Mouse (Mus musculus): Measurements from ENCODE around the gene H2-T23. TPM values are rescaled to one million over a fixed set of nuclear protein-coding genes. Genes with fewer than 3 reads are reported as not detected.
"Not testable (repeated sequence)": the region's sequence is repeated elsewhere in the genome, so short reads cannot be mapped to it uniquely, and the experiment has no call there.

Gene H2-T23
- polyA plus RNA-seq, 1 experiment from 2014 or later = 5.5 TPM

DNA sequence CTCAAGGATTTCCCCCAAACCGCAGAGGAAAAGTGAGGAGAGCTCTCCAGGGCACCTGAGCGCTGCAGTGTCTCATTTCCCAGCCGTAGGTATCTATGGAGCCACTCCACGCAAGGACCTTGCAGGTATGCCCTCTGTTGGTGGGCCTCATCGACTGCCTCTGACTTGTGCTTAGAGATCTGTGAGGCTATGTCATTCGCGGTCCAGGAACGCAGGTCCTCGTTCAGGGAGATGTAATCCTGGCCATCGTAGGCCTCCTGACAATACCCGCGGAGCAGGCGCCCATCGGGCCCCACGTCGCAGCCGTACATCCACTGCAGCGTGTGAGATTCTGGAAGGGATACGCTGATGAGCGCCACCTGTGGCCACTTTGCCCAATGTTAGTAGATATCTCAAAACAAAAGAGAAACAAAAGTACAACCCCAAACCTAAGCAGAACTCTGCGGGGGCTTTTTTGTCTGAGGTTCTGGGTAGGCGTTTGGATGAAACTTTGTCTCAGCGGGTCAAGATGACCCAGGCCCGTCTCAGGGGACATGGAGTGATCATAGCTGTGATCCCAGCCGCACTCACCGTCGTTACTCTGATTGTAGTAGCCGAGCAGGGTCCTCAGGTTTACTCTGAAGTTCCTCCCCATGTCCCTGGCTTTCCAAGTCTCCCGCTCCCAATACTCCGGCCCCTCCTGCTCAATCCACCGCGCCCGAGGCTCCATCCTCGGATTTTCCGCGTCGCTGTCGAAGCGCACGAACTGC is 898 bp downstream of the H2-T23 start:
- H3K4me1 ChIP-seq; H3K36me3 ChIP-seq (replicated peaks); H3K9me3 ChIP-seq; H3K27ac ChIP-seq: not testable (repeated sequence)
- Histone ChIP-seq H3K4me2 (peak overlapping the region; percentile 83), H3K4me3 (replicated peaks) (peak overlapping the region; percentile 48), H3K9ac (peak overlapping the region; percentile 65), H3K27me3 (peaks cover 11% of the 10 kb centered on the region; the same call in 1 of the 2 replicates)
- peak; percentile 51 for ATAC-seq (ENCODE audit: low FRiP score)
- WGBS = 2% methylated on average over 40 of the region's 40 CpGs

DNA sequence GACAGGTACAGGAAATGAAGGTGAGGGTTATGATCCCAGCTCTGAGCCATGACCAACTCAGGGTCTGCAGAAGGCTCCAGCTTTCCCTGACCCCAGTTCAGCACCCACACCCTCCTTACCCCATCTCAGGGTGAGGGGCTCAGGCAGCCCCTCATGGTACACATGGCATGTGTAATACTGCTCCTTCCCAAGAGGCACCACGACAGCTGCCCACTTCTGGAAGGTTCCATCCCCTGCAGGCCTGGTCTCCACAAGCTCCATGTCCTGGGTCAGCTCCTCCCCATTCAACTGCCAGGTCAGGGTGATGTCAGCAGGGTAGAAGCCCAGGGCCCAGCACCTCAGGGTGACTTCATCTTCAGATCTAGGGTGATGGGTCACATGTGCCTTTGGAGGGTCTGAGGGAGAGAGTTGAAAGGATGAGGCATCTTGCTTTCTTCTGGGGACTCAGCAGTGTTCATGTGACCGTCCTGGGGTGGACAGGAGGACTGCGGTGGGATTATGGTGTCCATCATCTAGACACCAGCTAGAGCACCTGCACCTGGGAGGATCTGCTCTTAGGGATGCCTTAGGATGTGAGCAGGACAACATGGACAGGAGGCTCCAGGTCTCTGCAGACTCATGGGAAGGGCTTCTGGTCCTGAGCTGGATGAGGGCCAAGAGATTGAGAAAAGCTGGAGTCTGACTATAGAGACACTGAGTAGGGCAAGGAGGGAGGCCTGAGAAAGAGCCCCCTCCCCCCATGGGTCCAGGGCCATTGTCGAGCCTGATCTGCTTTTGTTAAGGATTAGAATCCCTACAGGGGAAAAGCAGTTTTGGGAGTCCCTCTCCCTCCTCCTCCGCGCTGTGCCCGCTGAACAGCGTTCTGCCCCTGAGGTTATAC is 1.7 kb downstream of the H2-T23 start:
- not testable (repeated sequence) for H3K9me3 ChIP-seq; ATAC-seq (ENCODE audit: low FRiP score); H3K27ac ChIP-seq; H3K36me3 ChIP-seq (replicated peaks); H3K4me1 ChIP-seq
- Histone ChIP-seq H3K27me3 (peaks cover 11% of the 10 kb centered on the region; the same call in 1 of the 2 replicates), H3K9ac (peak overlapping the region; percentile 40), H3K4me2 (peak overlapping the region; percentile 83), H3K4me3 (replicated peaks) (peak overlapping the region; percentile 48)
- 42% methylated on average over 8 of the region's 8 CpGs for WGBS

DNA sequence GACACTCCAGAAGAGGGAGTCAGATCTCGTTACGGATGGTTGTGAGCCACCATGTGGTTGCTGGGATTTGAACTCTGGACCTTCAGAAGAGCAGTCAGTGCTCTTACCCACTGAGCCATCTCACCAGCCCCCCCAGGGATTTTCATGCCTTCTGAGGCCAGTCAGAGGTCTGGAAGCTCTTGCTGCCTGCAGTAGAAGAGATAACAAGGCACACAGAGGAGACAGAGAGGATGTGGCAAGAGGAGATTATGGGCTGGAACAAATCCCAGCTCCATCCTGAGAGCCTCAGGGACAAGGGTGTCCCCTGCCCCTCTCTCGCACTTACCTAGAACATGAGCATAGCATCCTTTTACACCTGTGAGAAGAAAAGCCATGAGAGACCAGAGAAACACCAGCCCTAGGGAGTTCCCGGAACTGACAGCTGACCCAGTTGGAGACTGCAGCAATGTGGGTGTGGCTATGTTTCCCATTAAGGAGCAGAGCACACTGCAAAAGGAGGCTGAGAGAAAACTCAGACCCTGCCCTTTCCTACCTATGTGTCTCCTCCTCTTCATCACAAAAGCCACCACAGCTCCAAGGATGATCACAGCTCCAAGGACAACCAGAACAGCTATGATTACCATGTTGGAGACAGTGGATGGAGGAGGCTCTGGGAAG is 2.5 kb downstream of the H2-T23 start:
- not testable (repeated sequence) for H3K9ac ChIP-seq; H3K4me2 ChIP-seq; H3K9me3 ChIP-seq; H3K4me3 ChIP-seq (replicated peaks); H3K36me3 ChIP-seq (replicated peaks); H3K4me1 ChIP-seq; ATAC-seq (ENCODE audit: low FRiP score); H3K27ac ChIP-seq
- 90% methylated on average over 4 of the region's 4 CpGs for WGBS
- H3K27me3 ChIP-seq = peaks cover 11% of the 10 kb centered on the region; the same call in 1 of the 2 replicates

DNA sequence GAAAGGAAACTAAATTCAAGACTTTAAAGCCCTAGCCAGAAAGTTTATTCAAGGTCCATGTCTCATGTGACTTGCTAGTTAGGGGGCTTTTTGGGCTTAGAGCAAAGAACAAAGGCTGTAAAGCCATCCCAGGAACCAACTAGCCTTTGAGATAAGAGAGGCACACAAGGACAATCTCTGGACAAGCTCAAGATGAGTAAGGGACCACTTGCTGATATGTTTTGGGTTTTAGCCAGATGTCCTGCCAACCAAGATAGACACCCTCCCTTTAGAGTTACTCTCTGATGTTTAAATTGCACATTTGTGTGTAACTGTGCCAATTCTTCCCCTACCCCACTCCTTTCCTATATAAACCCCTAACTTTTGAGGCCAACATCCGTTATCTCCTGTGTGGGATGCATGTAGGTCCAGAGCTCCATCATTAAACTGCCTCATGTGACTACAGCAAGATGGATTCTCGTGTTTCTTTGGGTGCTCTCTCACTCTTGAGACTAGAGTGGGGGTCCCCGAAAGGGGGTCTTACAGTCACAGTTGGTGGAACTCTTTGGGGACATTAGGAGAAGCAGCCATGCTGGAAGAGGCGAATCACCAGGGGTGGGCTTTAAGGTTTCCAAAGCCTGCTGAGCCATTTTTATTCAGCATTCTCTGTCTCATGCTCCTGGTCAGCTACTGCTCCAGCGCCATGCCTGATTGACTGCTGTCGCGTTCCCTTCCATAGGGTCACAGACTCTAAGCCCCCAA is 3.6 kb downstream of the H2-T23 start:
- H3K4me2 ChIP-seq = no peak overlapping the region
- H3K9me3 ChIP-seq = no peaks in the 10 kb centered on the region
- H3K9ac ChIP-seq = no peak overlapping the region
- 86% methylated on average over 7 of the region's 7 CpGs for WGBS
- H3K27ac ChIP-seq = no peak overlapping the region
- no peak for ATAC-seq (ENCODE audit: low FRiP score)
- no peaks in the 10 kb centered on the region for H3K36me3 ChIP-seq (replicated peaks)
- H3K4me1 ChIP-seq = peaks cover 4% of the 10 kb centered on the region
- H3K27me3 ChIP-seq = peaks cover 11% of the 10 kb centered on the region; the same call in 1 of the 2 replicates
- no peak overlapping the region for H3K4me3 ChIP-seq (replicated peaks)

DNA sequence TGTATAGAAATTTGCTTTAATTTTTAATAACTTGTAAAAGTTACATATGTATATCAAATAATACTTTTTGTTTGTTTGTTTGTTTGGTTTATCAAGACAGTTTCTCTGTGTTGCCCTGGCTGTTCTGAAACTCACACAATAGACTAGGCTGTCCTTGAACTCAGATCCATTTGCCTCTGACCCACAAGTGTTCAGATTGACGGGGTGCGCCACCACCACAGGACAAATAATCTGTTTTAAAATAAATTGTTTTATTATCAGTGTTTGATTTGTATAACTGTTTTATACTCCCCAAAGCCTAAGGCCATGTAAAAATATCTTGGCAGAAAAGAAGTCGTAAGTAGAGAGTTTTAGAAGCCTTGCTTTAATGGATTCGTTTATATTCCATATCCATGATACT is 5.0 kb downstream of the H2-T23 start:
- Histone ChIP-seq H3K9me3 (no peaks in the 10 kb centered on the region), H3K4me3 (replicated peaks) (no peak overlapping the region), H3K36me3 (replicated peaks) (no peaks in the 10 kb centered on the region), H3K9ac (no peak overlapping the region), H3K4me2 (no peak overlapping the region), H3K4me1 (peaks cover 4% of the 10 kb centered on the region), H3K27me3 (peaks cover 10% of the 10 kb centered on the region; the same call in 1 of the 2 replicates), H3K27ac (no peak overlapping the region)
- ATAC-seq (ENCODE audit: low FRiP score) = no peak
- 95% methylated on average over 4 of the region's 4 CpGs for WGBS

DNA sequence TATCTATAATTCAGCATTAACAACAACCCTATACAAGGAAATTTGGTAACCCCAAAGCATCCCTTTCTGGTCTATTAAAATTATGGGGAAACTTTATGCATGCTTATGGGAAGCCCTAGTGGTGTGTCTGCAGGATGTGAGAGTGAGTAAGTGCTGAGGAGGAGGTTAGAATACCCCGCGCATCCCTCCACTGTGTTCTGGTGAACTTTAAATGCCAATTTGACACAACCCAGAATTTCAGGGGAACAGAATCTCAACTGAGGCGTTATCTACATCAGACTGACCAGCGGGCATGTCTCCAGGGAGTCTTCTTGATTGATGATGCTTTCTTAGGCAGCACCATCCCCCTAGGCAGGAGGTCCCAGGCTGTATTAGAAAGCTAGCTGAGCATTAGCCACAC is 6.8 kb downstream of the H2-T23 start:
- 87% methylated on average over 4 of the region's 4 CpGs for WGBS
- no peak for ATAC-seq (ENCODE audit: low FRiP score)
- H3K9me3 ChIP-seq = no peaks in the 10 kb centered on the region

DNA sequence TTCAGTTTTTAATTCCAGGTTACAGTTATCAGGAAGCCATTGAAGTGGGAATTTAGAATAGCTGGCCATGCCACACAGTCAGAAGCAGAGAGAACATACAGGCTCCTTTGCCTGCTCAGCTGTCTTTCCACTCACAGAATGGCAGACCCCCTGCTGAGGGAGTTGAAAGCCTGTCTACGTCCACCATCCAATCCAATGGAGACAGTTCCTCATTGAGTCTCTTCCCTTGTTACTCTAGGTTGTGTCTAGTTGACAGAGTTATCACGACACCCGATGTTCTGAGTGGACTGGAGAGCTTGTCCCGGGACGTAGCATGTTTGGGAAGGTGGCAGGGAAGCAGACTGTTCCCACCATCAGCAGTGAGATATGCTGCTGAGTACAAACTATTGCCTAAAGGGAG is 7.5 kb downstream of the H2-T23 start:
- H3K9ac ChIP-seq = no peak overlapping the region
- no peak overlapping the region for H3K4me3 ChIP-seq (replicated peaks)
- H3K27me3 ChIP-seq = no peaks in the 10 kb centered on the region
- H3K36me3 ChIP-seq (replicated peaks) = no peaks in the 10 kb centered on the region
- no peak for ATAC-seq (ENCODE audit: low FRiP score)
- no peaks in the 10 kb centered on the region for H3K9me3 ChIP-seq
- no peak overlapping the region for H3K4me2 ChIP-seq
- H3K27ac ChIP-seq = no peak overlapping the region
- 66% methylated on average over 5 of the region's 5 CpGs for WGBS
- H3K4me1 ChIP-seq = 0 out of 2 replicates have a peak, but pooled peaks cover 6% of the 10 kb centered on the region

More for the DNA sequence above, 6.8 kb downstream of the H2-T23 start:
- Histone ChIP-seq H3K9ac (no peak overlapping the region), H3K27me3 (no peaks in the 10 kb centered on the region), H3K4me2 (no peak overlapping the region), H3K27ac (no peak overlapping the region), H3K36me3 (replicated peaks) (no peaks in the 10 kb centered on the region), H3K4me3 (replicated peaks) (no peak overlapping the region), H3K4me1 (0 out of 2 replicates have a peak, but pooled peaks cover 3% of the 10 kb centered on the region)

DNA sequence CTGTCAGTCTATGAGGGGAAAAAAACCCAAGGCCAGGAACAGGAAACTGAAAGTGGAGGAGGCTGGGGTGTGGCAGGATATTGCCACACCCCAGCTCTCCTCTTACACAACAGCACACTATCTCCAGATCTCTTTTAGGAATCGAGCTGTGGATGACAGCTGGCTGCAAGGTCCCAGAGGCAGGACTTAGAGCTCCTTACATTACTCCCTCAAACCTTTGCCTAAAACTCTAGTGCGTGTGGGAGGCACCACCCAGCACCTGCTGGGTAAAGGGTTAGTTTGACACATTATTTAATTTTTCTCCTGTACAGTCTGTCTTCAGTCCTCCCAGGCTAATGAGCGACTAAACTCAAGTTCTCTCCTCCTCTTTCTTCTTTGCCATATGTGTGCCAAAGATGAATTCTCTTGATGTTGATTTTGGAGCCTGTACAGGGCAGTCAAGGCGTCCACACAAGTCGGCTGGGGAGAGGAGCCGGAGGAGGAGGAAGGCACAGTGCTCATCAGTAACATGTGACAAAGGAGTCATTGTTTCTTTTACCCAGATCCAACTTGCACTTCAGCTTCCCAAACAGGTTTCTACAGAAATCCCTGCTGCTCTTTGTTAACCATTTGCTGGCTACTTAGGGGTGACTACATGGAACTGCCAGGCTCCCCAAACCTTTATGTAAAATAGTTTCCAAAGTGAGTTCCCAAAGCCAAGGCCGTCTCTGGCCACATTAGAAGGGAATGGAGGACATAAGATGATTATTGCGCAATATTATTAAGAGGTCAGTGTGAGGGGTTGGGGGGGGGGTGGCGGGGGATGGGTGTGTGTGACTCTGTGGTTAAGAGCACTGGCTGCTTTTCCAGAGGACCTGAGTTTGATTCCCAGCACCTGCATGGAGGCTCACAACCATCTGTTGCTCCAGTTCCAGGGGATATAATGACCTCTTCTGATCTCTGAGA is 8.7 kb downstream of the H2-T23 start:
- no peaks in the 10 kb centered on the region for H3K36me3 ChIP-seq (replicated peaks)
- 68% methylated on average over 9 of the region's 9 CpGs for WGBS
- no peak overlapping the region for H3K4me3 ChIP-seq (replicated peaks)
- ATAC-seq (ENCODE audit: low FRiP score) = no peak
- H3K9ac ChIP-seq = no peak overlapping the region
- H3K27ac ChIP-seq = no peak overlapping the region
- no peaks in the 10 kb centered on the region for H3K9me3 ChIP-seq
- no peaks in the 10 kb centered on the region for H3K27me3 ChIP-seq
- H3K4me1 ChIP-seq = 0 out of 2 replicates have a peak, but pooled peaks cover 6% of the 10 kb centered on the region
- H3K4me2 ChIP-seq = no peak overlapping the region

DNA sequence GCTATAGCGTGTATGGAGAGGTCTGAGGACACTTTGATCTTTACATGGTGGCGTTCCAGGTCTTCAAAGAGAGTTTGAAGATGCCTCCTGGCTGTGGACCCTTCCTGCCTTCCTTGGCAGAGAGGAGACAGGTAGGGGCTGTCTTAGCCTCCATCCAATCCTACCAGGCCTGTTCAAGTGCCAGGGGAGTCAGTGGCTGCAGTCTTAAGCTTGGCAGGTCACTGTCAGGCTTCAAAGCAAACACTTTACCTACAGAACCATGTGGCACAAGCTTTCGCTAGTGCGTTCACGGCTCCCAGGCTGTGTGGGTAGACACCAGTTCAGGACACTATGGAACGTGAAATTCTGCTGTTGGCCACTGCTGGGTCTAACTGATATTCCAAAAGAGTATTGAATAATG is 9.7 kb downstream of the H2-T23 start:
- ATAC-seq (ENCODE audit: low FRiP score) = no peak
- no peak overlapping the region for H3K27ac ChIP-seq
- no peak overlapping the region for H3K4me3 ChIP-seq (replicated peaks)
- 91% methylated on average over 6 of the region's 6 CpGs for WGBS
- H3K9ac ChIP-seq = no peak overlapping the region
- H3K4me2 ChIP-seq = no peak overlapping the region
- H3K27me3 ChIP-seq = no peaks in the 10 kb centered on the region
- H3K36me3 ChIP-seq (replicated peaks) = no peaks in the 10 kb centered on the region
- no peaks in the 10 kb centered on the region for H3K9me3 ChIP-seq
- 0 out of 2 replicates have a peak, but pooled peaks cover 6% of the 10 kb centered on the region for H3K4me1 ChIP-seq

DNA sequence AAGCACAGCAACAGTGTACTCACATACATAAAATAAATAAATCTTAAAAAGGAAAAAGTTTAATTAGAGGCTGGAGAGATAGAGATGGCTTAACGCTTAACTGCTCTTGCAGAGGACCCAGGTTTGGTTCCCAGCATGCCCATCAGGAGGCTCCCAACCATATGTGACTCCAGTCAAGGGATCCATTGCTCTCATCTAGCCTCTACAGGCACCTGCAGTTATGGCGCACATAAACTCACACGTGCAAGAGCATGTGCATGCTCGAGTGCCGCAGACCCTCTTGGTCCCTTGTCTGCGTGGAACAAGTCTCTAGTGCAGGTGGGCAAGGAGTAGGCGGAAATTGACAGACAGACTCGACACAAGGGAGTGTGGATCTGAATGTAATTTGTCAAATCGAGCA is 10.6 kb downstream of the H2-T23 start:
- no peak for ATAC-seq (ENCODE audit: low FRiP score)
- WGBS = 95% methylated on average over 9 of the region's 9 CpGs

DNA sequence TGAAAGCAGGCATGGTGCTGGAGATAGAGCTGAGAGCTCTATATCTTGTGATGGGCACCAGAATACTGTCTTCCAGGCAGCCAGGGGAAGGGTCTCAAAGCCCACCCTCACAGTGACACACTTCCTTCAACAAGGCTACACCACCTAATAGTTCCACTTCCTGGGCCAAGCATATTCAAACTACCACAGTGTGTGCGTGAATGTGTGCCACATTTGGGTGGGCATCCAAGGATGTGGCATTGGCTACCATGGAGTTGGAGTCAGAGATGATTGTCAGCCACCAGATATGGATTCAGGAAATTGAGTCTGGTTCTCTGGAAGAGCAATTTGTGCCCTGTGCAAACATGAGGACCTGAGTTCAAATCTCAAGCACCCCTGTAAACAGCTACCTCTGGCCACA is 11.3 kb downstream of the H2-T23 start:
- Histone ChIP-seq H3K9ac (no peak overlapping the region), H3K4me1 (0 out of 2 replicates have a peak, but pooled peaks cover 6% of the 10 kb centered on the region), H3K9me3 (no peaks in the 10 kb centered on the region), H3K27ac (no peak overlapping the region), H3K36me3 (replicated peaks) (no peaks in the 10 kb centered on the region; the same call in 1 of the 2 replicates), H3K4me3 (replicated peaks) (no peak overlapping the region), H3K27me3 (no peaks in the 10 kb centered on the region), H3K4me2 (no peak overlapping the region)
- ATAC-seq (ENCODE audit: low FRiP score) = no peak
- 93% methylated on average over 1 of the region's 1 CpGs for WGBS

More for the DNA sequence above, 10.6 kb downstream of the H2-T23 start:
- Histone ChIP-seq H3K4me2 (no peak overlapping the region), H3K4me1 (0 out of 2 replicates have a peak, but pooled peaks cover 6% of the 10 kb centered on the region), H3K4me3 (replicated peaks) (no peak overlapping the region), H3K27ac (no peak overlapping the region), H3K27me3 (no peaks in the 10 kb centered on the region), H3K9me3 (no peaks in the 10 kb centered on the region), H3K36me3 (replicated peaks) (no peaks in the 10 kb centered on the region), H3K9ac (no peak overlapping the region)
